Mouse (Mus musculus) heart, embryonic 15.5 days (tissue): ENCODE data around the gene Ncstn. TPM values are rescaled to one million over a fixed set of nuclear protein-coding genes. Genes with fewer than 3 reads are reported as not detected.

Experiments used
- ATAC-seq: fragments of 200-750 bp; cut with Nextera tagmentation; replicated peaks from 2 replicates; pipeline ENCODE4 v1.8.0; 2017; ENCODE audit warnings: low read depth, moderate TSS enrichment; ENCODE audit not compliant: insufficient number of reproducible peaks, insufficient read depth, low FRiP score
- H3K27ac ChIP-seq: fragments of 300-500 bp; sonication (generic); 2 replicates; pipeline ENCODE4 v1.5.1; 2015; ENCODE audit warnings: mild to moderate bottlenecking, inconsistent platforms
- H3K27me3 ChIP-seq: fragments of 300-500 bp; sonication (generic); 2 replicates; pipeline ENCODE4 v1.6.1; 2015; ENCODE audit warnings: inconsistent platforms
- H3K36me3 ChIP-seq: fragments of 300-500 bp; sonication (generic); 2 replicates; pipeline ENCODE4 v1.6.1; 2015; ENCODE audit warnings: mild to moderate bottlenecking, inconsistent platforms
- H3K4me1 ChIP-seq: fragments of 300-500 bp; sonication (generic); replicated peaks from 2 replicates; pipeline ENCODE4 v1.6.1; 2015; ENCODE audit warnings: inconsistent platforms
- H3K4me2 ChIP-seq: fragments of 300-500 bp; sonication (generic); 2 replicates; pipeline ENCODE4 v1.6.1; 2015; ENCODE audit warnings: inconsistent platforms, mild to moderate bottlenecking, moderate library complexity
- H3K4me3 ChIP-seq: fragments of 300-500 bp; sonication (generic); 2 replicates; pipeline ENCODE4 v1.5.1; 2015; ENCODE audit warnings: mild to moderate bottlenecking, inconsistent platforms
- H3K9ac ChIP-seq: fragments of 300-500 bp; sonication (generic); 2 replicates; pipeline ENCODE4 v1.6.1; 2015; ENCODE audit warnings: mild to moderate bottlenecking, inconsistent platforms
- H3K9me3 ChIP-seq: fragments of 300-500 bp; sonication (generic); replicated peaks from 2 replicates; pipeline ENCODE4 v1.6.1; 2016; ENCODE audit warnings: inconsistent platforms
- WGBS: fragments of 180-500 bp; shearing (Covaris S2); methylation state at CpG from one replicate; pipeline ENCODE4 v1.1.7; 2015; ENCODE audit warnings: mixed read lengths; 5-methylcytosine and 5-hydroxymethylcytosine counted together
- polyA plus RNA-seq: library from polyadenylated mRNA; unstranded; fragments of >200 nt; fragmentation: Nextera tagmentation; extraction: Ambion mirVana; gene quantifications from 2 replicates; pipeline ENCODE4 v1.2.1, GENCODE M21; 2015

Ncstn gene
- polyA plus RNA-seq, 1 experiment from 2014 or later = 91.8 TPM

DNA sequence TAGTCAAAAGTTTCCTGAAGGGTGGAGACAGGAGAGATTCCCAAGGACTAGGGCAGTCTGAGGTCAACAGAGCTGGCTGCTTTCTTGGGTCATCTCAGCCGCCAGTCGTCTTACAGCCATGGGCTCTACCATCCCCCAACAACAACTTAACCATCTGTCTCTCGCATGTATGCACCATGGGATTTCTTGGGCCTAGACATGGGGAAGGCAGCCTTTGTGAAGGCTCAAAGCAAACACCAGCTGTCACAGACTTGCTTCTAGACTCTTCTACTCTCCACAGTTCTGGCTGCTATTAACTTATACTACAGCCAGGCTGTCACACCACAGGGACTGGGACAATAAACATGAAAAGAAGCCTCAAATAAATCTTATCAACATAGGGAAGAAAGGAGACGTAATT, 11.0 kb downstream of the Ncstn start:
- Histone ChIP-seq H3K9me3 (no peaks in the 10 kb centered on the region), H3K36me3 (peaks cover 93% of the 10 kb centered on the region), H3K27me3 (no peaks in the 10 kb centered on the region), H3K4me1 (peaks cover 6% of the 10 kb centered on the region), H3K9ac (no peak overlapping the region), H3K27ac (no peak overlapping the region), H3K4me3 (no peak overlapping the region), H3K4me2 (no peak overlapping the region)
- 67% methylated on average over 4 of the region's 4 CpGs for WGBS
- no peak for ATAC-seq

DNA sequence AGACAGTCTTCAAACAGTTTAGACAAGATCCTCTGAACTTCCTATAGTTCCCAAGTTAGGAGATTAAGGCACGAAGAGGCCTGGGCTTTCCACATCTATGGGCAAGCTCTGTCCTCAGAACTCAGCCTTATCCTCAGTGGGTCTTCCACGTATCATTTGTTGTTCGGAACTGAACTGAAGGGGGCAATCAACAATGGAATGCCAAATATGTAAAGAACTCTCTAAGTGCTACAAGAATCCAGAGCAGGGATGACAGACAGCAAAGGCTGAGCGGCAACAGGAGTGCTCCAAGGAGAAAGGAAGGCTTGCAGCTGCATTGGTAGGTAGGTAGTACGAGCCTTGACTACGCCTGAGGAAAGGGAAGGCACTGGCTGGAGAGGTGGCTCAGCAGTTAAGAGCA, 12.4 kb downstream of the Ncstn start:
- H3K9me3 ChIP-seq = no peaks in the 10 kb centered on the region
- no peak overlapping the region for H3K27ac ChIP-seq
- ATAC-seq = no peak
- H3K4me1 ChIP-seq = peaks cover 6% of the 10 kb centered on the region
- H3K4me2 ChIP-seq = no peak overlapping the region
- H3K27me3 ChIP-seq = no peaks in the 10 kb centered on the region
- 41% methylated on average over 6 of the region's 6 CpGs for WGBS
- H3K4me3 ChIP-seq = no peak overlapping the region
- H3K9ac ChIP-seq = no peak overlapping the region
- H3K36me3 ChIP-seq = peaks cover 99% of the 10 kb centered on the region

DNA sequence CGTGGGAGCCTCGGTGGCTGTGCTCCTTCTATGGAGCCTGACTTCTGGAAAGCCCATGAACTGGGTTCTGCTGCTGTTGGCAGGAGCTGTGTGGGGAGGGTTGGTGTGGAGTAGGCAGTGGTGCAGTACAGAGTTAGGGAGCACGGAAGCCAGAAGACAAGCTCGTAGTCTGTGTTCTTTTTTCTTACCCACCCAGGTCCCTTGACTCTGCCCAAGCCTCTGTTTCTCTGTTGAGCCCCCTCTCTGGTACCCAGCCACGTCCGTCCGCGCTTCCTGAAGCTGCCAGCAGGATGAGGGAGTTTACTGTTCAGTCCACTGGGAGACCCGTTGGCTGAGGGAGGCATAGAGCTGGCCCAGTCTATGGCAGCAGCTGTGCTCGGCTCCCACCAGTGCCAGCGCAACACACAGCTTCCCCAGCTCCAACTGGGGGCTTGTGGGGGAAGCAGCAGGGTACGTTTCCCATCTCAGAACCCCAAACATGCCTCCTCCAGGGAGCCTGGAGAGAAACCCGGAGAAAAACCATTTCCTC, 17.9 kb downstream of the Ncstn start:
- 70% methylated on average over 13 of the region's 13 CpGs for WGBS
- 0 out of 2 replicates have a peak, but pooled peaks cover 4% of the 10 kb centered on the region for H3K4me1 ChIP-seq
- no peak for ATAC-seq
- peaks cover 55% of the 10 kb centered on the region for H3K36me3 ChIP-seq
- no peak overlapping the region for H3K9ac ChIP-seq
- no peak overlapping the region for H3K27ac ChIP-seq
- H3K4me2 ChIP-seq = no peak overlapping the region
- no peaks in the 10 kb centered on the region for H3K9me3 ChIP-seq
- no peak overlapping the region for H3K4me3 ChIP-seq
- no peaks in the 10 kb centered on the region for H3K27me3 ChIP-seq

DNA sequence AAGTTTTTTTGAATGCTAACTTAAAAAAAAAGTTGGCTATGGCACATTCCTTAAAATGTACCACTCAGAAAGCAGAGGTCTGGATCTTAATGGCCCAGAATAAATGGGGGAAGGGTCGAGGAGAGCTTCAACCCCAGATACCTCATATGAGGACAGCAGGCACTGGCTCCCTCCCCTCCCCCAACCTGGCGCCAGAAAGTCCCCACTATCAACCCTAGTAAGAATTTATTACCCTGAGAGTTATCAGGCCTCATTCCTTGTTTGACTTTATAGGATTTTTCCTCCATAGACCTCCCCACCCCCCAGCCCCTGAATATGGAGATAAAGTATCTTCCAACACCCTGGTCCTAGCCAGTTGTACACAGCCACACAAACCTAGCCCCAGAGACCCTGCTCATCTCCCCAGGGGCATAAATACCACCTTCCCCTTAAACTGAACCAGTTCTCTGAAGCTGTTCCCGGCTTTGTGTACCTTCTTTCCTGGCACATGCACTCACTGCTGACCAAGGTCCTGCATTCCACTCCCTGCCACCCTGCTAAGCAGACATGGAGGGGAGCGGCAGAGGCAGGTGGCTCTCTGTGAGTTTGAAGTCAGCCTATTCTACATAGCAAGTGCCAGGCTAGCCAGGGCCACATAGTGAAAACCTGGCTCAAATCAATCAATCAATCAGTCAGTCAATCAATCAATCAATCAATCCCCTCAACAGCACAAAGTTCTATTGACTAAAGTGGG, 19.1 kb downstream of the Ncstn start:
- H3K27ac ChIP-seq = no peak overlapping the region
- no peak overlapping the region for H3K9ac ChIP-seq
- no peak overlapping the region for H3K4me3 ChIP-seq
- H3K36me3 ChIP-seq = peaks cover 42% of the 10 kb centered on the region
- H3K9me3 ChIP-seq = no peaks in the 10 kb centered on the region
- H3K4me2 ChIP-seq = no peak overlapping the region
- H3K4me1 ChIP-seq = 0 out of 2 replicates have a peak, but pooled peaks cover 4% of the 10 kb centered on the region
- WGBS = 33% methylated on average over 4 of the region's 4 CpGs
- no peak for ATAC-seq
- 0 out of 2 replicates have a peak, but pooled peaks cover 4% of the 10 kb centered on the region for H3K27me3 ChIP-seq

DNA sequence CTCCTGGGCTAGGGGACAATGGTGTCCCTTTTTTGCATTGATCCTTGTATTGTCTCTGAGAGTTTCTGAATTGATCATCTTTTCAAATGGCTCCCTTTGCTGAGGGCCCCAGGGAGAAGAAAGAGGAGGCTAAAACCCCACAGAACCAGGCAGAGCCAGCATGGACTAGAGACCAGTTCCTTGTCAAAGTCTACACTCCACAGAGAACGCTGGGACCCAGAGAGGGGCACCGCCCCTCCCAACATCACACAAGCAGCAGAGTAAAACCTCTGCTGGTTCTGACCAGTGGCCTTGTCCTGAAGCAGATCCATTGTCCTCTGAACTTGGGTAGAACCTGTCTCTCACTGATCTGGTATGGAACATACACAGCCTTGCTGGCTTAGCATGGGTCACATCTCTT, 20.5 kb downstream of the Ncstn start:
- H3K4me2 ChIP-seq = no peak overlapping the region
- H3K27me3 ChIP-seq = 0 out of 2 replicates have a peak, but pooled peaks cover 8% of the 10 kb centered on the region
- peaks cover 29% of the 10 kb centered on the region for H3K36me3 ChIP-seq
- H3K9me3 ChIP-seq = no peaks in the 10 kb centered on the region
- 85% methylated on average over 2 of the region's 2 CpGs for WGBS
- no peak overlapping the region for H3K4me3 ChIP-seq
- H3K9ac ChIP-seq = no peak overlapping the region
- H3K4me1 ChIP-seq = 0 out of 2 replicates have a peak, but pooled peaks cover 4% of the 10 kb centered on the region
- no peak for ATAC-seq
- no peak overlapping the region for H3K27ac ChIP-seq

DNA sequence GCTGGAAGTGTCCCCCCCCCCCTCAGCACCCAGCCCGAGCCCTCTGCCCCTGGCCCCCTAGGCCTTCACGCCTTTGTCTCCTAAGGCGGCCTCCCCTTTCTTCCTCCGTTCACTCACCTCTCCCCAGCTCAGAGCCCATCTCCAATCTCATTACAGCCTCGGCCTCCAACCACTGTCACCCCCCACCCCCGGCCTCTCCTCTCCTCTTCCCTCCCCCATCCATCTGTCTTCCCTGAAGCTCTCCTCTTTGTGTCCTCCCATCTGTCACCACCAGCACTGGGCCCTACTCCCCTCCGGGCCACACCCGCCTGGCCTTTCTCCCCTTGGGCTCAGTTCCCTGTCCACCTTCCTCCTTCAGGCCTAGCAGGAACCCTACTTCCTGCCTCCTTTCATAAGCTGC, 21.4 kb downstream of the Ncstn start:
- Histone ChIP-seq H3K36me3 (peaks cover 20% of the 10 kb centered on the region; the same call in 1 of the 2 replicates), H3K9ac (no peak overlapping the region), H3K4me2 (no peak overlapping the region), H3K4me3 (no peak overlapping the region), H3K27ac (no peak overlapping the region), H3K4me1 (0 out of 2 replicates have a peak, but pooled peaks cover 4% of the 10 kb centered on the region), H3K9me3 (no peaks in the 10 kb centered on the region), H3K27me3 (0 out of 2 replicates have a peak, but pooled peaks cover 13% of the 10 kb centered on the region)
- ATAC-seq = no peak
- WGBS = 40% methylated on average over 8 of the region's 8 CpGs

DNA sequence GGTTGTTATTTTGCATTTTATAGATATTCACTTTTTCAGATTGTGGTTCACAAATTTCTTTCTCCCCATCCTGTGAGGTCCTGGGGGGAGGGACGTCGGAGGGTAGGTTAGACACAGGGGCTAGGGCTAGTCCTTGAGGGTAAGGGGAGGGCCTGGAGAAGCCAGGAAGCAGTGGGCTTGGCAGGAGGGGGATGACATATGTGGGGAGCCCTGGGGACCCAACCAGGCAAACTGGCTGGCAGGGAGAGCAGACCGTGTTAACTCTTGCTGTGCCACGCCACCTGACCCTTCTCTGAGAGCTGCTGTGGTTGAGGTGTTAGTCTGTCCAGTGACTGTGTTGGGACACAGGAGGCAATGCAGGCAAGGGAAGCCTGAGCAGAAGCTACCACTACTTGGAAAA, 21.9 kb downstream of the Ncstn start:
- 59% methylated on average over 4 of the region's 4 CpGs for WGBS
- no peak for ATAC-seq
- no peaks in the 10 kb centered on the region for H3K9me3 ChIP-seq
- H3K4me1 ChIP-seq = 0 out of 2 replicates have a peak, but pooled peaks cover 4% of the 10 kb centered on the region
- H3K27ac ChIP-seq = no peak overlapping the region
- H3K9ac ChIP-seq = no peak overlapping the region
- H3K36me3 ChIP-seq = peaks cover 14% of the 10 kb centered on the region; the same call in 1 of the 2 replicates
- 0 out of 2 replicates have a peak, but pooled peaks cover 13% of the 10 kb centered on the region for H3K27me3 ChIP-seq
- no peak overlapping the region for H3K4me2 ChIP-seq
- no peak overlapping the region for H3K4me3 ChIP-seq

DNA sequence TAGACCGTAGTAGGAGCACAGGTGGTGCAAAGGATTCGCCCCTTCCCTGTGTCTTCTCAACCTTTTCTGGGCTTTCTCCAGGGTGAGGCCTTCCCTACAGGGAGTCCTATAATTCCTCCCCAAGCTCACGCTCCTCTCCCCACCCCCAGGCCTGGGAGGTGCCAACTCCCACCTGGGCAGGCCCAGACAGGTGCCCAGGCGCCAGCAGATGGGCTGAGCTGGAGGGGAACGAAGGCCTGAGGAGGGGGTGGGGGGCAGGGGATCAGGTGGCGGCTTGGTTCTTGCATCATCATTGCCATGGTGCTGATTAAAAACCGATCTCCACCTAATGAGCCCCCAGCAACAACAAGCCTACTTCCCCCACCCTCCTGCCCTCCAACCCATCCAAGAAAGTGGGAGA, 23.7 kb downstream of the Ncstn start:
- no peak overlapping the region for H3K4me2 ChIP-seq
- no peak overlapping the region for H3K27ac ChIP-seq
- H3K27me3 ChIP-seq = peaks cover 28% of the 10 kb centered on the region
- WGBS = 74% methylated on average over 7 of the region's 7 CpGs
- H3K36me3 ChIP-seq = no peaks in the 10 kb centered on the region
- no peak overlapping the region for H3K9ac ChIP-seq
- H3K4me1 ChIP-seq = peaks cover 8% of the 10 kb centered on the region
- ATAC-seq = no peak
- no peaks in the 10 kb centered on the region for H3K9me3 ChIP-seq
- H3K4me3 ChIP-seq = no peak overlapping the region

DNA sequence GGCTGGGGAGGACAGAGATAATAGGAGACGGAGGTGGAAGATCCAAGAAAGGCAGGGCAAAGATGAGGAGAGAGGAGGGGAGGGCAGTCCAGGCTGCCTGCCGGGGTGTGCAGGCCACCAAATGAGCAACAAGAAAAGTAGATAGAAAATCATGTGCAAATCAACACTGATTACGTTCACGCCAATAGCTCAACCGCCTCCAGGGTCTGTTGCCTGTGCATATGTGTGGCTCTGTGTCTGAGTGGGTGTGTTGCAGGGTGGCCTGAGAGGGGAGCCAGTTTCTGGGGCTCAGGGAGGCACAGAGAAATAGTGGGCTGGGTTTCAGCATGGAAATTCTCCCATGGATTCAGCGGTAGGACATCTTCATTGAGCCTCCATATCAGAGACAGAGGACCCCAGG, 24.3 kb downstream of the Ncstn start:
- Histone ChIP-seq H3K4me2 (no peak overlapping the region), H3K9me3 (no peaks in the 10 kb centered on the region), H3K9ac (no peak overlapping the region), H3K27ac (no peak overlapping the region), H3K36me3 (no peaks in the 10 kb centered on the region), H3K27me3 (peaks cover 33% of the 10 kb centered on the region), H3K4me1 (peaks cover 9% of the 10 kb centered on the region), H3K4me3 (no peak overlapping the region)
- ATAC-seq = no peak
- WGBS = 55% methylated on average over 6 of the region's 6 CpGs

DNA sequence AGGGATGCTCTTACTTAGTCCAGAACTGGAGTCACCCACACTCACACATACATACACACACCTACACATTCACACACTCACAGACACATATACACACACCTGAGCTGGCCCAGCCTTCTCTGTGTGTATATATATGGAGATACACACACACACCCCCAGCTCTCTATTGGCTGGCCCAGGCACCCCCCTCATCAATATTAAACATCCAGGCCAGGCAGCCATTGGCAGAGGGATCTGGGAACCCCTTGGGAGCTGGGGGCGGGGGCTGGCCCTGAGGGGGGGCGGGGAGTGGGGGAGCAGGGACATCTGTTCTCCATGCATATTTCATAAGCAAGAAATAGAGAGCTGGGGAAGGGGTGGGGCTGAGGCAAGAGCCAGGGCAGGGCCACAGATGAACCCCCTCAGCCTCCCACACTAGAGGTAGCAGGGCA, 25.1 kb downstream of the Ncstn start, which contains the start of gene Nhlh1:
TSS of gene Nhlh1 (minus strand) at position 83 of the 431 bp plus-strand sequence.
- H3K27ac ChIP-seq = no peak within 1 kb of the TSS
- WGBS = 48% methylated on average over 2 of the region's 2 CpGs
- no peak within 1 kb of the TSS for H3K4me2 ChIP-seq
- H3K36me3 ChIP-seq = no peaks in the 10 kb centered on the region
- H3K4me3 ChIP-seq = no peak within 1 kb of the TSS
- no peaks in the 10 kb centered on the region for H3K9me3 ChIP-seq
- H3K27me3 ChIP-seq = peaks cover 41% of the 10 kb centered on the region
- peaks cover 14% of the 10 kb centered on the region for H3K4me1 ChIP-seq
- no peak for ATAC-seq
- H3K9ac ChIP-seq = no peak within 1 kb of the TSS

DNA sequence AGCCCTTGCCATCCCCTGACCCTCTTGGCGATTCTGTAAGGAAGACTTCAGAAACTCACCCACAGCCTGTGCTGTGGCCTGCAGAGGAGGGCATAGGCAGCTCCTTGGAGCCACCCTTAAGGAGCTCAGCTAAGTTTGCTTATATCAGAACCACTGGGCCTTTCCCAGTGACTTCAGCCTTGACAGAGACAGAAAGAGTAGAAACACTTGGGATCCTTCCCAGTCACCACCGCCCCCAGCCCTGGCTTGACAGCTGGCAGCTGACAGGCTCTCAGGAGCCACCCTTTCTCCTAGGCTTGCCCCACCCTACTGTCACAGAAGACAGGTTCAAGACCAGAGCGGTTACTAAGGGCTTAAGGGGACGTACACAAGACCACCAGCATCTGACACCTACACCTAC, 26.3 kb downstream of the Ncstn start:
- 65% methylated on average over 4 of the region's 4 CpGs for WGBS
- H3K4me1 ChIP-seq = peaks cover 14% of the 10 kb centered on the region
- no peak overlapping the region for H3K27ac ChIP-seq
- no peaks in the 10 kb centered on the region for H3K9me3 ChIP-seq
- H3K9ac ChIP-seq = no peak overlapping the region
- H3K27me3 ChIP-seq = peaks cover 51% of the 10 kb centered on the region
- no peak overlapping the region for H3K4me2 ChIP-seq
- ATAC-seq = no peak
- H3K4me3 ChIP-seq = no peak overlapping the region
- H3K36me3 ChIP-seq = no peaks in the 10 kb centered on the region
